Mouse (Mus musculus) common myeloid progenitor, adult 5-6 weeks (primary cell): Measurements from ENCODE around the gene 6330409D20Rik. TPM values are rescaled to one million over a fixed set of nuclear protein-coding genes. Genes with fewer than 3 reads are reported as not detected.

Source experiments
- ATAC-seq: replicated peaks from 2 replicates; pipeline ENCODE4 v1.8.0; 2016; ENCODE audit warnings: low read depth, mild to moderate bottlenecking, moderate TSS enrichment, inconsistent platforms; ENCODE audit not compliant: poor library complexity, severe bottlenecking
- total RNA-seq: library from RNA; stranded (forward); fragments of 200-1000, 187-1606 nt; gene quantifications from 2 replicates; pipeline ENCODE4 v1.2.3, GENCODE M21; 2017

6330409D20Rik gene
- total RNA-seq, 1 experiment from 2014 or later, result not detected

GRCm38 (mm10) chr2:32706971-32707370, 33.8 kb downstream of the 6330409D20Rik start:
- no peak for ATAC-seq

GRCm38 (mm10) chr2:32705018-32705417, 35.8 kb downstream of the 6330409D20Rik start:
- no peak for ATAC-seq

- no peak for ATAC-seq
These were observed 36.8 kb downstream of the 6330409D20Rik start, which contains the start of gene Fpgs for GRCm38 (mm10) chr2:32704021-32704421. Gene Fpgs (minus strand): TSS chr2:32704145.

GRCm38 (mm10) chr2:32703046-32703445, 37.8 kb downstream of the 6330409D20Rik start:
- ATAC-seq, result no peak

GRCm38 (mm10) chr2:32700966-32701743, 39.7 kb downstream of the 6330409D20Rik start:
- ATAC-seq, result no peak

- ATAC-seq, result no peak
These were observed 41.1 kb downstream of the 6330409D20Rik start for GRCm38 (mm10) chr2:32699680-32700079.

- no peak for ATAC-seq
These were observed 46.1 kb downstream of the 6330409D20Rik start for GRCm38 (mm10) chr2:32694691-32695090.

GRCm38 (mm10) chr2:32693823-32694411, 46.9 kb downstream of the 6330409D20Rik start:
- ATAC-seq, result peak; percentile 95

- no peak for ATAC-seq
These were observed 47.5 kb downstream of the 6330409D20Rik start for GRCm38 (mm10) chr2:32693282-32693681.

- ATAC-seq, result no peak
These were observed 48.3 kb downstream of the 6330409D20Rik start for GRCm38 (mm10) chr2:32692496-32692895.

GRCm38 (mm10) chr2:32691041-32691440, 49.8 kb downstream of the 6330409D20Rik start:
- no peak for ATAC-seq

- peak; percentile 70 for ATAC-seq
These were observed 51.4 kb downstream of the 6330409D20Rik start for GRCm38 (mm10) chr2:32689420-32689819.

GRCm38 (mm10) chr2:32687562-32687961, 53.3 kb downstream of the 6330409D20Rik start:
- no peak for ATAC-seq

GRCm38 (mm10) chr2:32686640-32687039, 54.2 kb downstream of the 6330409D20Rik start:
- no peak for ATAC-seq

- ATAC-seq, result no peak
These were observed 55.0 kb downstream of the 6330409D20Rik start for GRCm38 (mm10) chr2:32685807-32686206.

GRCm38 (mm10) chr2:32684681-32685428, 56.0 kb downstream of the 6330409D20Rik start:
- ATAC-seq, result no peak

- ATAC-seq, result no peak
These were observed 57.1 kb downstream of the 6330409D20Rik start for GRCm38 (mm10) chr2:32683701-32684100.

- ATAC-seq, result no peak
These were observed 57.9 kb downstream of the 6330409D20Rik start for GRCm38 (mm10) chr2:32682721-32683417.
